Mouse (Mus musculus) forebrain, embryonic 14.5 days (tissue): ENCODE measurements around the gene Hnrnpl. TPM values are rescaled to one million over a fixed set of nuclear protein-coding genes. Genes with fewer than 3 reads are reported as not detected.
A peak's percentile ranks its signal among the peaks of the same experiment; 100 is the strongest.
"Not testable (repeated sequence)": the region's sequence is repeated elsewhere in the genome, so short reads cannot be mapped to it uniquely, and the experiment has no call there.

ENCODE experiments used
- ATAC-seq: fragments of 200-750 bp; cut with Nextera tagmentation; 2 replicates; pipeline ENCODE4 v1.8.0; 2017; ENCODE audit warnings: mild to moderate bottlenecking, moderate library complexity
- DNase-seq: peaks from one replicate; pipeline ENCODE4 v3.0.0-alpha.2; 2015; ENCODE audit warnings: low spot score
- H3K27ac ChIP-seq: fragments of 300-500 bp; sonication (generic); 2 replicates; pipeline ENCODE4 v1.5.1; 2014; ENCODE audit warnings: low read depth, mild to moderate bottlenecking, control low read depth, low read length, moderate library complexity
- H3K27me3 ChIP-seq: fragments of 300-500 bp; sonication (generic); replicated peaks from 2 replicates; pipeline ENCODE4 v1.6.1; 2014; ENCODE audit warnings: low read length, control low read depth, mixed read lengths; ENCODE audit not compliant: control insufficient read depth, insufficient read depth
- H3K36me3 ChIP-seq: fragments of 300-500 bp; sonication (generic); 2 replicates; pipeline ENCODE4 v1.6.1; 2014; ENCODE audit warnings: low read length, control low read depth; ENCODE audit not compliant: control insufficient read depth, insufficient read depth
- H3K4me1 ChIP-seq: fragments of 300-500 bp; sonication (generic); 2 replicates; pipeline ENCODE4 v1.6.1; 2014; ENCODE audit warnings: antibody characterized with exemption, low read length, control low read depth; ENCODE audit not compliant: control insufficient read depth, insufficient read depth
- H3K4me2 ChIP-seq: fragments of 300-500 bp; sonication (generic); 2 replicates; pipeline ENCODE4 v1.6.1; 2014; ENCODE audit warnings: mild to moderate bottlenecking, control low read depth, low read length
- H3K4me3 ChIP-seq: fragments of 300-500 bp; sonication (generic); 2 replicates; pipeline ENCODE4 v1.5.1; 2014; ENCODE audit warnings: low read depth, low read length, control low read depth
- H3K9ac ChIP-seq: fragments of 300-500 bp; sonication (generic); 2 replicates; pipeline ENCODE4 v1.6.1; 2014; ENCODE audit warnings: mild to moderate bottlenecking, low read length, control low read depth, moderate library complexity
- H3K9me3 ChIP-seq: fragments of 300-500 bp; sonication (generic); replicated peaks from 2 replicates; pipeline ENCODE4 v1.6.1; 2016; ENCODE audit warnings: low read length, control low read depth, mixed read lengths; ENCODE audit not compliant: control insufficient read depth
- WGBS: fragments of 180-500 bp; shearing (Covaris S2); extraction: QIAGEN DNeasy Blood & Tissue Kit; methylation state at CpG from one replicate; pipeline ENCODE4 v1.1.7; 2014; 5-methylcytosine and 5-hydroxymethylcytosine counted together
- polyA plus RNA-seq: library from polyadenylated mRNA; unstranded; fragments of >200 nt; fragmentation: Nextera tagmentation; extraction: Ambion mirVana; gene quantifications from 2 replicates; pipeline ENCODE4 v1.2.1, GENCODE M21; 2014

Hnrnpl gene
- polyA plus RNA-seq, 1 experiment from 2014 or later: 190 TPM

GRCm38 (mm10) chr7:28864288-28864750 is 56.0 kb downstream of the Hnrnpl start:
- Histone ChIP-seq H3K9me3 (no peaks in the 10 kb centered on the region), H3K4me2 (no peak overlapping the region), H3K27me3 (no peaks in the 10 kb centered on the region), H3K9ac (0 out of 2 replicates have a peak overlapping the region, but pooled peaks have one; percentile 3), H3K36me3 (no peaks in the 10 kb centered on the region), H3K4me3 (no peak overlapping the region), H3K4me1 (no peaks in the 10 kb centered on the region), H3K27ac (no peak overlapping the region)
- DNase-seq (peak; percentile 31), ATAC-seq (no peak)
- WGBS: 31% methylated on average over 9 of the region's 9 CpGs

GRCm38 (mm10) chr7:28865481-28866300 is 57.4 kb downstream of the Hnrnpl start:
- ATAC-seq (peak; percentile 75), DNase-seq (peak; percentile 59)
- Histone ChIP-seq H3K9me3 (no peaks in the 10 kb centered on the region), H3K4me2 (peak overlapping the region; percentile 35), H3K4me3 (peak overlapping the region; percentile 11), H3K9ac (peak overlapping the region; percentile 45), H3K27me3 (no peaks in the 10 kb centered on the region), H3K36me3 (no peaks in the 10 kb centered on the region), H3K27ac (no peak overlapping the region; the same call in 1 of the 2 replicates), H3K4me1 (no peaks in the 10 kb centered on the region)
- 48% methylated on average over 33 of the region's 33 CpGs for WGBS

- Histone ChIP-seq H3K4me3 (no peak overlapping the region), H3K27ac (no peak overlapping the region), H3K4me1 (no peaks in the 10 kb centered on the region), H3K36me3 (no peaks in the 10 kb centered on the region), H3K27me3 (no peaks in the 10 kb centered on the region), H3K9me3 (no peaks in the 10 kb centered on the region), H3K4me2 (no peak overlapping the region), H3K9ac (no peak overlapping the region)
- DNase-seq: no peak
- WGBS: 90% methylated on average over 28 of the region's 28 CpGs
- ATAC-seq: no peak
These were observed 58.6 kb downstream of the Hnrnpl start for GRCm38 (mm10) chr7:28866769-28867507.

GRCm38 (mm10) chr7:28867508-28868340 is 59.4 kb downstream of the Hnrnpl start:
- H3K36me3 ChIP-seq, H3K4me2 ChIP-seq, H3K27ac ChIP-seq, H3K4me3 ChIP-seq, H3K4me1 ChIP-seq, ATAC-seq, H3K27me3 ChIP-seq, H3K9ac ChIP-seq, H3K9me3 ChIP-seq: not testable (repeated sequence)
- WGBS: 32% methylated on average over 23 of the region's 23 CpGs
- DNase-seq: peak; percentile 54

- no peak for ATAC-seq
- 89% methylated on average over 24 of the region's 24 CpGs for WGBS
- no peak overlapping the region for H3K27ac ChIP-seq
- no peaks in the 10 kb centered on the region for H3K27me3 ChIP-seq
- no peak for DNase-seq
- H3K9ac ChIP-seq: no peak overlapping the region
- H3K4me1 ChIP-seq: no peaks in the 10 kb centered on the region
- no peak overlapping the region for H3K4me2 ChIP-seq
- no peak overlapping the region for H3K4me3 ChIP-seq
- H3K9me3 ChIP-seq: no peaks in the 10 kb centered on the region
- H3K36me3 ChIP-seq: no peaks in the 10 kb centered on the region
These were observed 62.7 kb downstream of the Hnrnpl start for GRCm38 (mm10) chr7:28870901-28871664.

Other genes starting within 250 kb of the Hnrnpl start
- 20.1 and 24.1 TPM in 2 replicates for gene Samd4b, start 210.4 kb upstream of the Hnrnpl start, polyA plus RNA-seq
- gene Pak4, start 210.4 kb upstream of the Hnrnpl start, polyA plus RNA-seq: 12.6 and 16.0 TPM in 2 replicates
- not detected in 2 replicates for gene Acp7, start 177.2 kb upstream of the Hnrnpl start, polyA plus RNA-seq
- gene Fbxo27, start 115.7 kb upstream of the Hnrnpl start, polyA plus RNA-seq: 4.3 and 5.9 TPM in 2 replicates
- gene Fbxo17, start 91.7 kb upstream of the Hnrnpl start, polyA plus RNA-seq: 3.0 and 3.4 TPM in 2 replicates
- 133 and 141 TPM in 2 replicates for gene Mrps12, start 66.7 kb upstream of the Hnrnpl start, polyA plus RNA-seq
- 17.6 and 17.7 TPM in 2 replicates for gene Sars2, start 66.5 kb upstream of the Hnrnpl start, polyA plus RNA-seq
- not detected in 2 replicates for gene Ccer2, start 52.4 kb upstream of the Hnrnpl start, polyA plus RNA-seq
- 110 and 115 TPM in 2 replicates for gene Sirt2, start 41.8 kb upstream of the Hnrnpl start, polyA plus RNA-seq
- gene Nfkbib, start 41.0 kb upstream of the Hnrnpl start, polyA plus RNA-seq: 61.0 and 62.4 TPM in 2 replicates
- gene Rinl, start 19.6 kb upstream of the Hnrnpl start, polyA plus RNA-seq: 1.3 and 1.5 TPM in 2 replicates
- 103 and 107 TPM in 2 replicates for gene Ech1, start 16.7 kb downstream of the Hnrnpl start, polyA plus RNA-seq
- gene Lgals4, start 25.3 kb downstream of the Hnrnpl start, polyA plus RNA-seq: 1.7 and 2.0 TPM in 2 replicates
- gene Lgals7, start 55.3 kb downstream of the Hnrnpl start, polyA plus RNA-seq: 2.4 and 4.2 TPM in 2 replicates
- 0.11 and 0.38 TPM in 2 replicates for gene Capn12, start 72.9 kb downstream of the Hnrnpl start, polyA plus RNA-seq
- gene Actn4, start 153.8 kb downstream of the Hnrnpl start, polyA plus RNA-seq: 101 and 128 TPM in 2 replicates
- gene Eif3k, start 173.3 kb downstream of the Hnrnpl start, polyA plus RNA-seq: 345 and 412 TPM in 2 replicates
- gene Map4k1, start 173.5 kb downstream of the Hnrnpl start, polyA plus RNA-seq: 6.1 and 6.9 TPM in 2 replicates